Mouse (Mus musculus) inflammation-experienced regulatory T-cells, adult 6 months (primary cell): ENCODE results near the gene Itpr3. TPM values are rescaled to one million over a fixed set of nuclear protein-coding genes. Genes with fewer than 3 reads are reported as not detected.
A peak's percentile ranks its signal among the peaks of the same experiment; 100 is the strongest.

ENCODE experiments used
- ATAC-seq: one replicate; pipeline ENCODE4 v1.8.0; 2017
- polyA plus RNA-seq, 3 experiments: library from polyadenylated mRNA; unstranded; fragments of 100-300 nt; shearing (Covaris generic); gene quantifications; one replicate each; pipeline ENCODE4 v1.2.1; 2017

Itpr3 gene
- polyA plus RNA-seq, 3 experiments from 2014 or later, result 3.9 to 8.2 (median 7.1) TPM

- no peak for ATAC-seq
Observed at GRCm38 (mm10) chr17:27038335-27039050, 18.6 kb upstream of the Itpr3 start.

- ATAC-seq, result no peak
Observed at GRCm38 (mm10) chr17:27039432-27040102, 17.5 kb upstream of the Itpr3 start.

- ATAC-seq, result no peak
Observed at GRCm38 (mm10) chr17:27040304-27041045, 16.6 kb upstream of the Itpr3 start.

GRCm38 (mm10) chr17:27041046-27041786 lies 15.9 kb upstream of the Itpr3 start:
- ATAC-seq, result no peak

GRCm38 (mm10) chr17:27041787-27042055 lies 15.4 kb upstream of the Itpr3 start:
- ATAC-seq, result no peak

- no peak for ATAC-seq
Observed at GRCm38 (mm10) chr17:27042840-27043239, 14.3 kb upstream of the Itpr3 start.

- ATAC-seq, result no peak
Observed at GRCm38 (mm10) chr17:27045164-27045563, 11.9 kb upstream of the Itpr3 start.

- ATAC-seq, result no peak
Observed at GRCm38 (mm10) chr17:27047762-27048444, 9.2 kb upstream of the Itpr3 start.

- ATAC-seq, result no peak
Observed at GRCm38 (mm10) chr17:27048445-27049239, 8.5 kb upstream of the Itpr3 start.

- no peak for ATAC-seq
Observed at GRCm38 (mm10) chr17:27050853-27051252, 6.3 kb upstream of the Itpr3 start.

GRCm38 (mm10) chr17:27051514-27051913 lies 5.6 kb upstream of the Itpr3 start:
- ATAC-seq, result no peak

- ATAC-seq, result peak; percentile 54
Observed at GRCm38 (mm10) chr17:27056170-27056569, 934 bp upstream of the Itpr3 start.

- ATAC-seq, result peak; percentile 32
Observed at GRCm38 (mm10) chr17:27057517-27058055, 482 bp downstream of the Itpr3 start.

GRCm38 (mm10) chr17:27060698-27061097 lies 3.6 kb downstream of the Itpr3 start:
- no peak for ATAC-seq

- ATAC-seq, result no peak
Observed at GRCm38 (mm10) chr17:27061727-27062126, 4.6 kb downstream of the Itpr3 start.

- no peak for ATAC-seq
Observed at GRCm38 (mm10) chr17:27062684-27063083, 5.6 kb downstream of the Itpr3 start.

- no peak for ATAC-seq
Observed at GRCm38 (mm10) chr17:27063717-27064116, 6.6 kb downstream of the Itpr3 start.

- ATAC-seq, result no peak
Observed at GRCm38 (mm10) chr17:27064195-27064594, 7.1 kb downstream of the Itpr3 start.

GRCm38 (mm10) chr17:27066065-27066464 lies 9.0 kb downstream of the Itpr3 start:
- no peak for ATAC-seq

GRCm38 (mm10) chr17:27069071-27069470 lies 12.0 kb downstream of the Itpr3 start:
- ATAC-seq, result no peak

GRCm38 (mm10) chr17:27070913-27071312 lies 13.8 kb downstream of the Itpr3 start:
- no peak for ATAC-seq
